Mouse (Mus musculus) stomach, embryonic 16.5 days (tissue): Measurements from ENCODE around the gene Cd2. TPM values are rescaled to one million over a fixed set of nuclear protein-coding genes. Genes with fewer than 3 reads are reported as not detected.
A peak's percentile ranks its signal among the peaks of the same experiment; 100 is the strongest.

Source experiments
- ATAC-seq: fragments of 200-750 bp; cut with Nextera tagmentation; 2 replicates; pipeline ENCODE4 v1.8.0; 2017; ENCODE audit warnings: moderate number of reproducible peaks, moderate TSS enrichment; ENCODE audit not compliant: insufficient read depth, low FRiP score
- H3K27ac ChIP-seq: fragments of 300-500 bp; sonication (generic); 2 replicates; pipeline ENCODE4 v1.5.1; 2014; ENCODE audit warnings: low read length
- H3K27me3 ChIP-seq: fragments of 300-500 bp; sonication (generic); 2 replicates; pipeline ENCODE4 v1.6.1; 2014; ENCODE audit warnings: low read length, control low read depth, mixed read lengths; ENCODE audit not compliant: control insufficient read depth, insufficient read depth
- H3K36me3 ChIP-seq: fragments of 300-500 bp; sonication (generic); 2 replicates; pipeline ENCODE4 v1.6.1; 2014; ENCODE audit warnings: low read length; ENCODE audit not compliant: control insufficient read depth, insufficient read depth
- H3K4me1 ChIP-seq: fragments of 300-500 bp; sonication (generic); 2 replicates; pipeline ENCODE4 v1.6.1; 2014; ENCODE audit warnings: low read length, control low read depth, mixed read lengths; ENCODE audit not compliant: control insufficient read depth, insufficient read depth
- H3K4me2 ChIP-seq: fragments of 300-500 bp; sonication (generic); 2 replicates; pipeline ENCODE4 v1.6.1; 2014; ENCODE audit warnings: low read depth, low read length, mixed read lengths
- H3K4me3 ChIP-seq: fragments of 300-500 bp; sonication (generic); replicated peaks from 2 replicates; pipeline ENCODE4 v1.5.1; 2014; ENCODE audit warnings: mild to moderate bottlenecking, low read length
- H3K9ac ChIP-seq: fragments of 300-500 bp; sonication (generic); 2 replicates; pipeline ENCODE4 v1.6.1; 2014; ENCODE audit warnings: low read length
- H3K9me3 ChIP-seq: fragments of 300-500 bp; sonication (generic); replicated peaks from 2 replicates; pipeline ENCODE4 v1.6.1; 2016; ENCODE audit warnings: low read length, control low read depth; ENCODE audit not compliant: control insufficient read depth
- WGBS: fragments of 180-500 bp; shearing (Covaris S2); extraction: QIAGEN DNeasy Blood & Tissue Kit; methylation state at CpG from one replicate; pipeline ENCODE4 v1.1.7; 2014; 5-methylcytosine and 5-hydroxymethylcytosine counted together
- polyA plus RNA-seq: library from polyadenylated mRNA; unstranded; fragments of >200 nt; fragmentation: Nextera tagmentation; extraction: Ambion mirVana; gene quantifications from 2 replicates; pipeline ENCODE4 v1.2.1, GENCODE M21; 2015

Cd2 gene
- polyA plus RNA-seq, 1 experiment from 2014 or later, result 0.34 TPM

DNA sequence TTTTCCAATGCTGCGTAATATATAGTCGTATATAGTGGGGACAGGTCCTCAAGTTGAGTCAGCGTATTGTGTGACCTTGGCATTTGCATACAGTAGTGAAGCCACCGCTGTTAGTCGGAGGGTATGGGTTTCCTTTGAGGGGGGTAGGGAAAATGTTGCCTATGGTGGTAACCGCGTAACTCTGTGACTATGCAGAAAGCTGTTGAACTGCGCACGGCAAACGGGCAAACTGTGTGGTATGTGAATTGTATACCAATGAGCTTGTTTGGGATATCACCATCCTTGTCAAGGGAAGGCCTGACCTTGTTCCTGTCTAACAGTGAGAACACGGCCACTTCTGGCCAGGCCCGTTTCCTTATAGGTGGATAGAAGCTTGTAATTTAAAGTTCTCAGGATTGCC lies 1.9 kb downstream of the Cd2 start:
- H3K4me3 ChIP-seq, result no peak overlapping the region
- no peak for ATAC-seq
- H3K27me3 ChIP-seq, result no peaks in the 10 kb centered on the region
- no peak overlapping the region for H3K9ac ChIP-seq
- no peak overlapping the region for H3K27ac ChIP-seq
- no peak overlapping the region for H3K4me2 ChIP-seq
- H3K36me3 ChIP-seq, result no peaks in the 10 kb centered on the region
- peaks cover 3% of the 10 kb centered on the region for H3K4me1 ChIP-seq
- 87% methylated on average over 12 of the region's 12 CpGs for WGBS
- no peaks in the 10 kb centered on the region for H3K9me3 ChIP-seq

DNA sequence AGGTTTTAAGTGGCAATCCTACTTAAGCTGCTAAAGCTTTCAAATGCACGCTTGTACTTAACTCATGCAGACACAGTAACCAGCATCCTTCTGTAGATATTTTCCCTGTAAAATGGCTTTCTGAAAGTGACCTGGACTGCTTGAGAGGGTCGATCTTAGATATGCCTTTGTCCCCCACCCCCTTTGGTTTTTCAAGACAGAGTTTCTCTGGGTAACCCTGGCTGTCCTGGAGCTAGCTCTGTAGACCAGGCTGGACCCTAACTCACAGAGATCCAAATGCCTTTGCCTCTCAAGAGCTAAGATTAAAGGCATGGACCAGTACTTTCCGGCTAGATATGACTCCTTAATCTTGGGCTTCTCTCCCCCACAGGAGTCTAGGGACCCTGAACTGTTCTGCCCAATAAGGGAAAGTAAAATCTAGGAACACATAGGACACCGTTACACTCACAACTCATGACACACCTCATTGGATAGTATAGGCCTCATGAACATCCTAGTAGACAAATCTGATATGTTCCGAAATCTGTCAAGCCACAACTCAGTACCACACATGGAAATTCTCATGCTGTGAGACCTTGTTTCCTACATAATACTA lies 2.6 kb downstream of the Cd2 start:
- H3K27me3 ChIP-seq, result no peaks in the 10 kb centered on the region
- H3K4me3 ChIP-seq, result no peak overlapping the region
- H3K4me2 ChIP-seq, result no peak overlapping the region
- H3K9ac ChIP-seq, result no peak overlapping the region
- 90% methylated on average over 5 of the region's 5 CpGs for WGBS
- H3K27ac ChIP-seq, result no peak overlapping the region
- H3K36me3 ChIP-seq, result no peaks in the 10 kb centered on the region
- no peaks in the 10 kb centered on the region for H3K9me3 ChIP-seq
- no peak for ATAC-seq
- peaks cover 10% of the 10 kb centered on the region for H3K4me1 ChIP-seq

DNA sequence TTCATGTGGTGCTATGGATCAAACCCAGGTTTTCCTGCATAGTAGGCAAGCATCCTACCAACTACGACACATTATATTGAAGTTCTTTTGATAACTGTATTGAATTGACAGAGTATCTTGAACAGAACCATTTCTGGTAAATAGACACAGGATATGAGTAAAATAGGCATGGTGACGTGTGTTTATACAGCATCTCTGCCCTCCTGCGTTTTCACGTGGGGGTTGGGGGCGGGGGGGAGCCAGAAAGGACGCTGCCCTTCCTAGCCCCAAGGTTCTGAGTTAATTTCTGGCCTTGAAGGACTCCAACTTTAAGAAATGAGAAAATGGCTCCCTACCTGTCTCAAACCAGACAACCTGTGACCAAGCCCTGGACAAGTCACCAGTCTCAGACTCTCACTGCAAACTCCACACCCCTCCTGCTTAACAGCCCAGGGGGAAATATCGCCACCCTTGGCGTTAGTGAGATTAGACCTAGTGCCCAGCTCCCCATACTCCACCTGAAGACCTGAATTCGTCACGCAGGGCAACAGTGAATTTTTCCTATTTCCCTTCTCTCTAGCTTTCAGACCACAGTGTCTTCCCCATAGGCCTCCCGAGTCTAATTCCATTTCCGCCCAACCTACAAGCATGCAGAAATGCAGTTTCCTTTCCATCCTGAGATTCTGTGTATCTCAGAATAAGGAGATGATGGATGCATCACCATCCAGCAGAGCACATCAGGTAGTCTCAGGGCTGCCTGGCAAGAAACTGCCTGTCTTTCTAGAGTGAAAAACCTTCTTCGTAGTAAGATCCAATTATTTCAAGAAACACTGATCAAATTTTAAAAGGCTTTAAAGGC lies 3.7 kb downstream of the Cd2 start:
- Histone ChIP-seq H3K9ac (no peak overlapping the region), H3K4me2 (no peak overlapping the region), H3K27ac (no peak overlapping the region), H3K36me3 (no peaks in the 10 kb centered on the region), H3K27me3 (no peaks in the 10 kb centered on the region), H3K4me3 (no peak overlapping the region), H3K4me1 (peaks cover 11% of the 10 kb centered on the region), H3K9me3 (no peaks in the 10 kb centered on the region)
- no peak for ATAC-seq
- 81% methylated on average over 13 of the region's 13 CpGs for WGBS

DNA sequence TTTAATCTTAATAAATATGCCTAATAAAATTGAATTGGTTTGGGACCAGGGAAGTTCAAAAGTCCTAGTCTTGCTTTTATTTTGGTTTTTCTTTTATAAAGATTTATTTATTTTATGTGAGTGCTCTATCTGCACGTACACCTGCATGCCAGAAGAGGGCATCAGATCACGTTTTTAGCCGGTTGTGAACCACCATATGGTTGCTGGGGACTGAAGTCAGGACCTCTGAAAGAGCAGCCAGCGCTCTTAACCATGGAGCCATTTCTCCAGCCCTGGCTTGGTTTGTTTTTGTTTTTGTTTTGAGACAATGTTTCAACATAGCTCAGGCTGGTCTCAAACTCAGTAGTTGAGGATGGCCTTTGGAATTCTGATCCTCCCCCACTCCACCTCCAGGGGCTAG lies 4.3 kb downstream of the Cd2 start:
- no peaks in the 10 kb centered on the region for H3K36me3 ChIP-seq
- H3K27me3 ChIP-seq, result no peaks in the 10 kb centered on the region
- no peak overlapping the region for H3K9ac ChIP-seq
- peaks cover 11% of the 10 kb centered on the region for H3K4me1 ChIP-seq
- H3K9me3 ChIP-seq, result no peaks in the 10 kb centered on the region
- WGBS, result 73% methylated on average over 4 of the region's 4 CpGs
- no peak for ATAC-seq
- H3K4me2 ChIP-seq, result no peak overlapping the region
- H3K27ac ChIP-seq, result no peak overlapping the region
- no peak overlapping the region for H3K4me3 ChIP-seq

DNA sequence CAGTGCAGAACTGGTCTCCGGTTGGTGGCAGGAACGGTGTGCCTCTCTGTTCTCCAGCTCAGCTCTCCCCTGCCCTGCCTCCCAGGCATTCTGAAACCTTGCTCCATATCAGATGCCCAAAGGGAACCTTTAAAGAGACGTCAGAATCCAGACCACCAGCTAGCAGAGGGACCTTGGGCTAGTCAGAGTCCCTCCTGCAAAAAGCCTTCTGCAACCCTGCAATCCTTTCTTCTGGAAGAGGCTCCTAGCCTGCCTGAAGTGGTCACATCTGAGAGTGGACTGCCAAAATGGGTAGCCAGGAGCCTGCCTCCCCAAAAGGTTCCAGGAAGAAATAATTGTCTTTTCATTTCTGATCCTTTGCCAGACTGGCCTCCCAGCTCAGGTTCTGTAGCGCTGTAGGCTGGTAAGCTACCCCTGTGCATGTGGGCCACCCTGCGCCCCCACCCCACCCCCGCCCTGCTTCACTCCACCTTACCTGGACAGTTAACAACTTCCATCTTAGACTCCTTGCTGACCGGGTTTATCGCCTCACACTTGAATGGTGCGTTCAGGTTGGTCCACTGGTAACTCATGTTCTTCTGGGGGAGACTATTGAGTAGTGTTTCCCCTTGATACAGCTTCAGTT lies 5.1 kb downstream of the Cd2 start:
- H3K36me3 ChIP-seq, result no peaks in the 10 kb centered on the region
- H3K4me2 ChIP-seq, result no peak overlapping the region
- H3K4me1 ChIP-seq, result peaks cover 11% of the 10 kb centered on the region
- no peak overlapping the region for H3K27ac ChIP-seq
- no peaks in the 10 kb centered on the region for H3K27me3 ChIP-seq
- H3K9ac ChIP-seq, result no peak overlapping the region
- ATAC-seq, result no peak
- no peak overlapping the region for H3K4me3 ChIP-seq
- 92% methylated on average over 9 of the region's 9 CpGs for WGBS
- no peaks in the 10 kb centered on the region for H3K9me3 ChIP-seq

DNA sequence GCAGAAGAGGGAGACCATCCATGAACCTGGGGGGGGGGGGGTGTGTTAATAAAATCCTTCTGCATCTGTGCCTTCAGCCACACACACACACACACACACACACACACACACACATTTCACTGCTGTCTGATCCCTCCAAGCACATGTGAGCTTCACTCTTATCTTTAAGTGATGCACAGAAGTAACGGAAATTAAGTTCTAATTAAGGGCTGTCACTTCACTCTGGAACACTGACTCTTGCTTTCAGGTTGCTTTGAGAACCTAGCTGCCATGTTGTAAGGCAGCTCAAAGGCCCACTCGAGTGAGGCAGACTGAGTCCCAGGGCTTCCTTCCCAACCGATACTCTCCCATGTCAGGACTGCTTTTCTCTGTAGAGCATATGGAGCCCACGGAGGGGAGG lies 5.9 kb downstream of the Cd2 start:
- 70% methylated on average over 4 of the region's 4 CpGs for WGBS
- no peak overlapping the region for H3K4me2 ChIP-seq
- no peak overlapping the region for H3K4me3 ChIP-seq
- no peaks in the 10 kb centered on the region for H3K9me3 ChIP-seq
- no peak overlapping the region for H3K27ac ChIP-seq
- ATAC-seq, result no peak
- peaks cover 11% of the 10 kb centered on the region for H3K4me1 ChIP-seq
- H3K27me3 ChIP-seq, result no peaks in the 10 kb centered on the region
- H3K9ac ChIP-seq, result no peak overlapping the region
- H3K36me3 ChIP-seq, result no peaks in the 10 kb centered on the region

DNA sequence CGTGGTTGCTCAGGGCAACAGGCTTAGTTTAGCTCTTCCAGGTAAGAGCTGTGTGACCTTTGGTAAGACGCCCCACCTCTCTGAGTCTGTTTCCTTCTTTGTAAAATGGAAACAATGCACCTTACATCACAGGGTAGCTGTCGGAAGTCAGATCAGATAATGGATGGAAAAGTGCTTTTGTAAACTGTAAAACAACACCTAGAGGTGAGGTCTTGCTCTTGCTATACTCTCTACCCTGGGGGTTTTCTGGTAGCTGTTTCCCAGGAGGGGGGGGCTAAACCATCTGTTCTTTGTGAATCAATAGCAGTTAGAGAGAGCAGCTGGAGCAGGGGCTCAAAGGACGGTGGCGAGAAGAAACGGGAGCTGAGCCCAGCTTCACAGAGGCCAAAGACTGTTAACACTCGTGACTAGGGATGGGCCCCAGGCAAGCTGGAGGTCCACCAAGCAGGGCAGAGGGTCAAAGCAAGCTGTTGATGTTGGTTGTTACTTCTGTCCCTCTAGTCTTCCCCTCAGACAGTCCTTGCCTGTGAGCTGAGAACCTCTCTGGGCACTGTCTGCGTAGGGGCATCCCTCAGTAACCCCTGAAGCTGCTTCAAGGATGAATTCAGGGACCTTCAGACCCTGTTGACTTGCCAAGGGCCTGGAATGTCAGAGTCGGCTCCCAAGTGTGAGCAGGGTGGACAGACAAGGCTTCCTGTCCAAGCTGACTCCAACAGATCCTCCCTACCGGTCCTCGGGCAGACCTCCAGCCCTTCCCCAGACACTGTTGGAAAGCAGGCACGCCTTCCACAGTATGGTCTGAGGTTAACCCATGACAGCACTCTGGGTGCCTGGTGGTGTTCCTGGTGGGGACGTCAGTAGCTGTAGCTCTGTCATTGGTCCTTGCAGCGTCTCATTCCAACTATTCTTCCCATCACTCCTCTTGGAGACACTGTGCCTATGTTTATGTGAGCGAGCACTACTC lies 7.1 kb downstream of the Cd2 start:
- H3K27ac ChIP-seq, result peak overlapping the region; percentile 12; the same call in 1 of the 2 replicates
- peak; percentile 54; the same call in 1 of the 2 replicates for ATAC-seq

DNA sequence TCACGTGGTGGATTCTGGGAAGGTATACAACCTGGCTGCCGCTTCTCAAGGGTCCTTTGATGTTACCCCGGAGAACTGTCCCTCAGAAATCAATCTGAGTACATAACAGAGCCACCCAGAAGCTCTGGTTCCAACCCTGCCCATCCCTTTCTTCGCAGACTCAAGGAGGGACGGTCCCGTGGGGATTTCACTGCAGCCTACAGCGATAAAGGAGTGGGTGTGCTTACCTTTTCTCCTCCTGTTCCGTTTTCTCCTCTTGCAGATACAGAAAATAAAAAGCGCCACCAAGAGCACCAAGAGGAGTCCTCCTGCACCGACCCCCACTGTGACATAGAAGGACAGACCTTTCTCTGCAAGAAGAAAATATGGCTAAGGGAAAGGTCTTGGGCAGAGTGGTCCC lies 8.2 kb downstream of the Cd2 start:
- Histone ChIP-seq H3K9me3 (no peaks in the 10 kb centered on the region), H3K27ac (no peak overlapping the region), H3K36me3 (no peaks in the 10 kb centered on the region), H3K27me3 (no peaks in the 10 kb centered on the region), H3K9ac (no peak overlapping the region), H3K4me3 (no peak overlapping the region), H3K4me2 (no peak overlapping the region), H3K4me1 (peaks cover 11% of the 10 kb centered on the region)
- ATAC-seq, result no peak
- 77% methylated on average over 10 of the region's 10 CpGs for WGBS

More for the DNA sequence above, 7.1 kb downstream of the Cd2 start:
- Histone ChIP-seq H3K36me3 (no peaks in the 10 kb centered on the region), H3K27me3 (no peaks in the 10 kb centered on the region), H3K4me2 (no peak overlapping the region), H3K9ac (no peak overlapping the region), H3K9me3 (no peaks in the 10 kb centered on the region), H3K4me3 (no peak overlapping the region), H3K4me1 (peaks cover 11% of the 10 kb centered on the region)
- 34% methylated on average over 15 of the region's 15 CpGs for WGBS
